Mouse (Mus musculus) heart, embryonic 15.5 days (tissue): Measurements from ENCODE around the gene Glud1. TPM values are rescaled to one million over a fixed set of nuclear protein-coding genes. Genes with fewer than 3 reads are reported as not detected.

ENCODE experiments used
- ATAC-seq: fragments of 200-750 bp; cut with Nextera tagmentation; replicated peaks from 2 replicates; pipeline ENCODE4 v1.8.0; 2017; ENCODE audit warnings: low read depth, moderate TSS enrichment; ENCODE audit not compliant: insufficient number of reproducible peaks, insufficient read depth, low FRiP score
- H3K27ac ChIP-seq: fragments of 300-500 bp; sonication (generic); 2 replicates; pipeline ENCODE4 v1.5.1; 2015; ENCODE audit warnings: mild to moderate bottlenecking, inconsistent platforms
- H3K27me3 ChIP-seq: fragments of 300-500 bp; sonication (generic); 2 replicates; pipeline ENCODE4 v1.6.1; 2015; ENCODE audit warnings: inconsistent platforms
- H3K36me3 ChIP-seq: fragments of 300-500 bp; sonication (generic); 2 replicates; pipeline ENCODE4 v1.6.1; 2015; ENCODE audit warnings: mild to moderate bottlenecking, inconsistent platforms
- H3K4me1 ChIP-seq: fragments of 300-500 bp; sonication (generic); replicated peaks from 2 replicates; pipeline ENCODE4 v1.6.1; 2015; ENCODE audit warnings: inconsistent platforms
- H3K4me2 ChIP-seq: fragments of 300-500 bp; sonication (generic); 2 replicates; pipeline ENCODE4 v1.6.1; 2015; ENCODE audit warnings: inconsistent platforms, mild to moderate bottlenecking, moderate library complexity
- H3K4me3 ChIP-seq: fragments of 300-500 bp; sonication (generic); 2 replicates; pipeline ENCODE4 v1.5.1; 2015; ENCODE audit warnings: mild to moderate bottlenecking, inconsistent platforms
- H3K9ac ChIP-seq: fragments of 300-500 bp; sonication (generic); 2 replicates; pipeline ENCODE4 v1.6.1; 2015; ENCODE audit warnings: mild to moderate bottlenecking, inconsistent platforms
- H3K9me3 ChIP-seq: fragments of 300-500 bp; sonication (generic); replicated peaks from 2 replicates; pipeline ENCODE4 v1.6.1; 2016; ENCODE audit warnings: inconsistent platforms
- WGBS: fragments of 180-500 bp; shearing (Covaris S2); methylation state at CpG from one replicate; pipeline ENCODE4 v1.1.7; 2015; ENCODE audit warnings: mixed read lengths; 5-methylcytosine and 5-hydroxymethylcytosine counted together
- polyA plus RNA-seq: library from polyadenylated mRNA; unstranded; fragments of >200 nt; fragmentation: Nextera tagmentation; extraction: Ambion mirVana; gene quantifications from 2 replicates; pipeline ENCODE4 v1.2.1, GENCODE M21; 2015

The Glud1 gene
- polyA plus RNA-seq, 1 experiment from 2014 or later, result 55.9 TPM

- H3K27me3 ChIP-seq, result no peaks in the 10 kb centered on the region
- H3K27ac ChIP-seq, result no peak overlapping the region
- no peak overlapping the region for H3K4me2 ChIP-seq
- 86% methylated on average over 5 of the region's 5 CpGs for WGBS
- H3K36me3 ChIP-seq, result peaks cover 74% of the 10 kb centered on the region
- no peak overlapping the region for H3K4me3 ChIP-seq
- ATAC-seq, result no peak
- no peaks in the 10 kb centered on the region for H3K9me3 ChIP-seq
- H3K4me1 ChIP-seq, result no peaks in the 10 kb centered on the region
- no peak overlapping the region for H3K9ac ChIP-seq
Observed at GRCm38 (mm10) chr14:34332476-34332875, 21.9 kb downstream of the Glud1 start.

DNA sequence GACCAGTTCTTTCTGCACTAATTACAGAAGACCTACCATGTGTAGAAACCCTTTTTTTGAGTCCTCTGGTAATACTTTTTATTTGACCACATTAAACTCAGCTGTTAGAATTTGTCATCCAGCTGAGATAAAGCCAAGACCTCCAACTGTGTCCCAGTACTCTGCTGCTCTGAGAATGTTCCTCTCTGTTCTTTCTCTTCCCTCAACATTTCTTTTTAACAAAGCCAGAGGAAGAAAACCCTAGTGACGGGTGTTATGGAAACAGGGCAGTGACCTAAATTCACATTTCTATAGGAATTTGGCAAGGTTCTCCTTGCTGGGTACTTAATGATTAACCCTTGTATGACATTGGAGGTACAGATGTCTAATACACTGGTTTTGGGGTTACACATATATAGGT is 28.9 kb downstream of the Glud1 start:
- ATAC-seq, result no peak
- Histone ChIP-seq H3K9ac (no peak overlapping the region), H3K4me3 (no peak overlapping the region), H3K4me1 (no peaks in the 10 kb centered on the region), H3K27me3 (no peaks in the 10 kb centered on the region), H3K4me2 (no peak overlapping the region), H3K27ac (no peak overlapping the region), H3K9me3 (no peaks in the 10 kb centered on the region), H3K36me3 (peaks cover 85% of the 10 kb centered on the region)
- WGBS, result 77% methylated on average over 1 of the region's 1 CpGs

DNA sequence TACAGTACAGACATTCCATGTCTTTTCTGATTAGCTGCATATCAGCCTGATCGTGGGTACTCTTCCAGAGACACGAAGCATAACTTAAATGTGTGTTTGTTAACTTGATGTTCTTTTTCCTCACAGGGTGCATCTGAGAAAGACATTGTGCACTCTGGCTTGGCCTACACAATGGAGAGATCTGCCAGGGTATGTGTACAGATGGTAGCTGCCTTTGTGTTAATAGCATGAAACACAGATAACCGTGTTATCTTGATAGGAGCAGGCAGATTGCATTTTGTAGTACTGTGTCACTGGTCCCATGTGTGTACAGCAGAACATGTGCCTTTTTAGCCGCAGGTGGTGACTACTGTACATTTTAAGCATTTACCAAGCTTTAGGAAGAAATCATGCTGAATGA is 31.5 kb downstream of the Glud1 start:
- no peaks in the 10 kb centered on the region for H3K27me3 ChIP-seq
- ATAC-seq, result no peak
- H3K4me3 ChIP-seq, result no peak overlapping the region
- H3K27ac ChIP-seq, result no peak overlapping the region
- no peak overlapping the region for H3K9ac ChIP-seq
- 79% methylated on average over 4 of the region's 4 CpGs for WGBS
- H3K9me3 ChIP-seq, result no peaks in the 10 kb centered on the region
- peaks cover 61% of the 10 kb centered on the region for H3K36me3 ChIP-seq
- H3K4me1 ChIP-seq, result no peaks in the 10 kb centered on the region
- no peak overlapping the region for H3K4me2 ChIP-seq

GRCm38 (mm10) chr14:34343078-34343477 is 32.6 kb downstream of the Glud1 start:
- Histone ChIP-seq H3K4me3 (no peak overlapping the region), H3K4me2 (no peak overlapping the region), H3K9ac (no peak overlapping the region), H3K4me1 (no peaks in the 10 kb centered on the region), H3K36me3 (peaks cover 51% of the 10 kb centered on the region), H3K27me3 (no peaks in the 10 kb centered on the region), H3K27ac (no peak overlapping the region), H3K9me3 (no peaks in the 10 kb centered on the region)
- WGBS, result 85% methylated on average over 4 of the region's 4 CpGs
- ATAC-seq, result no peak

GRCm38 (mm10) chr14:34344361-34344760 is 33.8 kb downstream of the Glud1 start:
- Histone ChIP-seq H3K9ac (no peak overlapping the region), H3K27ac (no peak overlapping the region), H3K4me1 (no peaks in the 10 kb centered on the region), H3K4me3 (no peak overlapping the region), H3K27me3 (no peaks in the 10 kb centered on the region), H3K9me3 (no peaks in the 10 kb centered on the region), H3K36me3 (peaks cover 39% of the 10 kb centered on the region), H3K4me2 (no peak overlapping the region)
- no peak for ATAC-seq
- WGBS, result 87% methylated on average over 5 of the region's 5 CpGs

GRCm38 (mm10) chr14:34345771-34346566 is 35.4 kb downstream of the Glud1 start:
- H3K9ac ChIP-seq, result no peak overlapping the region
- no peak overlapping the region for H3K4me3 ChIP-seq
- H3K36me3 ChIP-seq, result peaks cover 31% of the 10 kb centered on the region
- WGBS, result 55% methylated on average over 12 of the region's 12 CpGs
- no peak overlapping the region for H3K27ac ChIP-seq
- H3K27me3 ChIP-seq, result no peaks in the 10 kb centered on the region
- no peak for ATAC-seq
- H3K4me1 ChIP-seq, result no peaks in the 10 kb centered on the region
- H3K4me2 ChIP-seq, result no peak overlapping the region
- no peaks in the 10 kb centered on the region for H3K9me3 ChIP-seq

GRCm38 (mm10) chr14:34347084-34347483 is 36.6 kb downstream of the Glud1 start:
- Histone ChIP-seq H3K4me3 (no peak overlapping the region), H3K27me3 (no peaks in the 10 kb centered on the region), H3K36me3 (peaks cover 21% of the 10 kb centered on the region), H3K27ac (no peak overlapping the region), H3K9me3 (no peaks in the 10 kb centered on the region), H3K4me1 (no peaks in the 10 kb centered on the region), H3K4me2 (no peak overlapping the region), H3K9ac (no peak overlapping the region)
- no peak for ATAC-seq
- WGBS, result 91% methylated on average over 5 of the region's 5 CpGs

DNA sequence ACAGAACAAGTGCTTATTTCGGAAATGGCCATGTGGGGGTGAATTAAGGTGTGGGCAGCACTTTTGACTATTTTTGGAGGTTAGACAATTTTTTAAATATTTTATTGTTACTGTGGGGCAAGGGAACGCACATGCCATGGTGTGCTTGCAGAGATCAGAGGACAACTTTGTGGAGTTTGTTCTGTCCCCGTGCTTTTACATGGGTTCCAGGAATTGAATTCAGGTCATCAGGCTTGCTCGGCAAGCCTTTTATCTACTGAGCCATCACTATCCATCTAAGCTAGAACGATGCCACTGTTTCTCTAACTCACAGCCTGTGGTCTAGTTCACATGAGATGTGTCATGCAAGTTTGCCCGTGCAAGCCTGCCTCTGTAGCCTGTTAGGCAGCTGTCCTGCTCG is 37.8 kb downstream of the Glud1 start:
- H3K4me2 ChIP-seq, result no peak overlapping the region
- WGBS, result 70% methylated on average over 7 of the region's 7 CpGs
- no peak overlapping the region for H3K27ac ChIP-seq
- H3K4me3 ChIP-seq, result no peak overlapping the region
- ATAC-seq, result no peak
- no peaks in the 10 kb centered on the region for H3K9me3 ChIP-seq
- no peak overlapping the region for H3K9ac ChIP-seq
- H3K36me3 ChIP-seq, result peaks cover 9% of the 10 kb centered on the region; the same call in 1 of the 2 replicates
- no peaks in the 10 kb centered on the region for H3K27me3 ChIP-seq
- H3K4me1 ChIP-seq, result no peaks in the 10 kb centered on the region

GRCm38 (mm10) chr14:34349007-34349406 is 38.5 kb downstream of the Glud1 start:
- H3K4me3 ChIP-seq, result no peak overlapping the region
- whole genome bisulfite sequencing, result 85% methylated on average over 8 of the region's 8 CpGs

DNA sequence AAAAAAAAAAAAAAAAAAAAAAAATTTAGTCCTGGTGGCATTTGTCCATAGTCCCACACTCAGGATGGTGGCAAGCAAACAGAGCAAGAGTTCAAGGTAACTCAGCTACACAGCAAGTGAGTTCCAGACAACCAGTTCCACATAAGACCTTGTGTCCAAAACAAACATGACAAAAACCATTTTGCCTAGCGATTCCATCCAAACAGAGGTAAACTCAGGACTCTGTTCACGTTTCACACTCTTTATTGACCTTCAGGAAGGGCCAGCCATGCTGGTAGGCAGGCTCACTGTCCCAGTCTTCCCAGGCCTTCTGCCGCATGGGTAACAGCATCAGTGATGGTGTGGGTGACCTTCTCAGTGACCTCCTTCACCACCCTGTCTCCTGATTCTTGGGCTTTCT is 41.1 kb downstream of the Glud1 start:
- no peak overlapping the region for H3K9ac ChIP-seq
- 69% methylated on average over 3 of the region's 3 CpGs for WGBS
- H3K27me3 ChIP-seq, result no peaks in the 10 kb centered on the region
- no peaks in the 10 kb centered on the region for H3K36me3 ChIP-seq
- no peak overlapping the region for H3K4me2 ChIP-seq
- no peak for ATAC-seq
- no peak overlapping the region for H3K27ac ChIP-seq
- no peaks in the 10 kb centered on the region for H3K9me3 ChIP-seq
- no peaks in the 10 kb centered on the region for H3K4me1 ChIP-seq
- H3K4me3 ChIP-seq, result no peak overlapping the region

More at GRCm38 (mm10) chr14:34349007-34349406, 38.5 kb downstream of the Glud1 start:
- no peaks in the 10 kb centered on the region for H3K9me3 ChIP-seq
- H3K27ac ChIP-seq, result no peak overlapping the region
- H3K4me1 ChIP-seq, result no peaks in the 10 kb centered on the region
- H3K27me3 ChIP-seq, result no peaks in the 10 kb centered on the region
- H3K4me2 ChIP-seq, result no peak overlapping the region
- no peak for ATAC-seq
- H3K36me3 ChIP-seq, result 0 out of 2 replicates have a peak, but pooled peaks cover 5% of the 10 kb centered on the region
- no peak overlapping the region for H3K9ac ChIP-seq

DNA sequence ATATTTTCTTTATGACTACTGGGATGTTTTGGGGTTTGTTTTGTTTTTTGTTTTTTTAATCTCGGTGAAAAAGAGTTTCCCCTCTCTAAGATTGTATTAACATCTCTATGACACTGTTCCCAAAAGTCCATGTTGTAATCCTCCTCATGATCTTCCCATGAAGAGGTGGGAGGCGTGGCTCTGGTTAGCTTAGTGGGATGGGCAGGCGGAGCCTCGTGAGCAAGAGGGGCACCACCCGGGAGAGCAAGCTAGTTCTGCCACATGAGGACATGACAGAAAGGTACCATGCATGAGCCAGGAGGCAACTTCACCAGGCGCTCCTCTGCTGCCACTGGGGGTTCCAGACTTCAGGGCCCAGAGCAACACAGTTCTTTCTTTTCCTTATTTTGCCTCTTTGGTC is 42.0 kb downstream of the Glud1 start:
- WGBS, result 61% methylated on average over 6 of the region's 6 CpGs
- Histone ChIP-seq H3K4me2 (no peak overlapping the region), H3K4me3 (no peak overlapping the region), H3K4me1 (no peaks in the 10 kb centered on the region), H3K36me3 (no peaks in the 10 kb centered on the region), H3K27me3 (no peaks in the 10 kb centered on the region), H3K9me3 (no peaks in the 10 kb centered on the region), H3K9ac (no peak overlapping the region), H3K27ac (no peak overlapping the region)
- ATAC-seq, result no peak

GRCm38 (mm10) chr14:34353326-34353725 is 42.8 kb downstream of the Glud1 start:
- Histone ChIP-seq H3K4me1 (no peaks in the 10 kb centered on the region), H3K4me2 (no peak overlapping the region)
- WGBS, result 87% methylated on average over 3 of the region's 3 CpGs

More at GRCm38 (mm10) chr14:34353326-34353725, 42.8 kb downstream of the Glud1 start:
- Histone ChIP-seq H3K9me3 (no peaks in the 10 kb centered on the region), H3K9ac (no peak overlapping the region), H3K4me3 (no peak overlapping the region), H3K27me3 (no peaks in the 10 kb centered on the region), H3K27ac (no peak overlapping the region), H3K36me3 (no peaks in the 10 kb centered on the region)
- ATAC-seq, result no peak
